Mouse (Mus musculus) lung, adult 2 months (tissue): Measurements from ENCODE around the gene Faah.

Experiments used
- CTCF ChIP-seq: fragments of 200-500 bp; IDR thresholded peaks from 2 replicates; pipeline ENCODE4 v1.5.1; 2011; ENCODE audit warnings: mild to moderate bottlenecking, low read length, control low read depth; ENCODE audit not compliant: insufficient read depth
- POLR2A ChIP-seq: fragments of 200-500 bp; IDR thresholded peaks from 2 replicates; pipeline ENCODE4 v1.6.1; 2011; ENCODE audit warnings: low read depth, mild to moderate bottlenecking, control low read depth, low read length, borderline replicate concordance; ENCODE audit errors: extremely low read depth

GRCm38 (mm10) chr4:115979437-115979836 lies 38.3 kb downstream of the Faah start:
- TF ChIP-seq CTCF (no peak), POLR2A (no peak)
